Mouse (Mus musculus): ENCODE measurements around the gene Itgb5. TPM values are rescaled to one million over a fixed set of nuclear protein-coding genes. Genes with fewer than 3 reads are reported as not detected.

The Itgb5 gene
- polyA plus RNA-seq, 1 experiment: 36.7 TPM

GRCm38 (mm10) chr16:33934701-33935406 lies 105.4 kb downstream of the Itgb5 start:
- peak; percentile 95 for DNase-seq (ENCODE audit: low read depth)
- no peak for TF ChIP-seq POLR2A (IDR thresholded peaks at IDR 0.05; ENCODE audit: borderline replicate concordance, extremely low read depth, insufficient read depth, insufficient read length, poor library complexity, severe bottlenecking)
- no peak for TF ChIP-seq CTCF (IDR thresholded peaks at IDR 0.05; ENCODE audit: borderline replicate concordance, extremely low read depth, insufficient read depth, insufficient read length)

GRCm38 (mm10) chr16:33935407-33935785 lies 105.9 kb downstream of the Itgb5 start:
- DNase-seq (ENCODE audit: low read depth): no peak
- TF ChIP-seq CTCF (IDR thresholded peaks at IDR 0.05; ENCODE audit: borderline replicate concordance, extremely low read depth, insufficient read depth, insufficient read length) (no peak), POLR2A (IDR thresholded peaks at IDR 0.05; ENCODE audit: borderline replicate concordance, extremely low read depth, insufficient read depth, insufficient read length, poor library complexity, severe bottlenecking) (no peak)

GRCm38 (mm10) chr16:33936885-33937284 lies 107.4 kb downstream of the Itgb5 start:
- no peak for DNase-seq (ENCODE audit: low read depth)
- TF ChIP-seq POLR2A (IDR thresholded peaks at IDR 0.05; ENCODE audit: borderline replicate concordance, extremely low read depth, insufficient read depth, insufficient read length, poor library complexity, severe bottlenecking): no peak

GRCm38 (mm10) chr16:33937567-33937966 lies 108.1 kb downstream of the Itgb5 start:
- no peak for DNase-seq (ENCODE audit: low read depth)
- TF ChIP-seq POLR2A (IDR thresholded peaks at IDR 0.05; ENCODE audit: borderline replicate concordance, extremely low read depth, insufficient read depth, insufficient read length, poor library complexity, severe bottlenecking): no peak
- no peak for TF ChIP-seq CTCF (IDR thresholded peaks at IDR 0.05; ENCODE audit: borderline replicate concordance, extremely low read depth, insufficient read depth, insufficient read length)

- no peak for DNase-seq (ENCODE audit: low read depth)
- TF ChIP-seq CTCF (IDR thresholded peaks at IDR 0.05; ENCODE audit: borderline replicate concordance, extremely low read depth, insufficient read depth, insufficient read length): no peak
- TF ChIP-seq POLR2A (IDR thresholded peaks at IDR 0.05; ENCODE audit: borderline replicate concordance, extremely low read depth, insufficient read depth, insufficient read length, poor library complexity, severe bottlenecking): no peak
These were observed 109.1 kb downstream of the Itgb5 start for GRCm38 (mm10) chr16:33938311-33939132.

GRCm38 (mm10) chr16:33939133-33939531 lies 109.7 kb downstream of the Itgb5 start:
- no peak for DNase-seq (ENCODE audit: low read depth)
- no peak for TF ChIP-seq POLR2A (IDR thresholded peaks at IDR 0.05; ENCODE audit: borderline replicate concordance, extremely low read depth, insufficient read depth, insufficient read length, poor library complexity, severe bottlenecking)
- no peak for TF ChIP-seq CTCF (IDR thresholded peaks at IDR 0.05; ENCODE audit: borderline replicate concordance, extremely low read depth, insufficient read depth, insufficient read length)

- no peak for TF ChIP-seq POLR2A (IDR thresholded peaks at IDR 0.05; ENCODE audit: borderline replicate concordance, extremely low read depth, insufficient read depth, insufficient read length, poor library complexity, severe bottlenecking)
- TF ChIP-seq CTCF (IDR thresholded peaks at IDR 0.05; ENCODE audit: borderline replicate concordance, extremely low read depth, insufficient read depth, insufficient read length): no peak
- no peak for DNase-seq (ENCODE audit: low read depth)
These were observed 110.2 kb downstream of the Itgb5 start for GRCm38 (mm10) chr16:33939636-33940035.

- TF ChIP-seq CTCF (IDR thresholded peaks at IDR 0.05; ENCODE audit: borderline replicate concordance, extremely low read depth, insufficient read depth, insufficient read length) (no peak), POLR2A (IDR thresholded peaks at IDR 0.05; ENCODE audit: borderline replicate concordance, extremely low read depth, insufficient read depth, insufficient read length, poor library complexity, severe bottlenecking) (no peak)
- DNase-seq (ENCODE audit: low read depth): no peak
These were observed 110.6 kb downstream of the Itgb5 start for GRCm38 (mm10) chr16:33940095-33940494.

GRCm38 (mm10) chr16:33941271-33941781 lies 111.9 kb downstream of the Itgb5 start:
- TF ChIP-seq CTCF (IDR thresholded peaks at IDR 0.05; ENCODE audit: borderline replicate concordance, extremely low read depth, insufficient read depth, insufficient read length) (no peak), POLR2A (IDR thresholded peaks at IDR 0.05; ENCODE audit: borderline replicate concordance, extremely low read depth, insufficient read depth, insufficient read length, poor library complexity, severe bottlenecking) (no peak)
- peak; percentile 79 for DNase-seq (ENCODE audit: low read depth)

- no peak for TF ChIP-seq CTCF (IDR thresholded peaks at IDR 0.05; ENCODE audit: borderline replicate concordance, extremely low read depth, insufficient read depth, insufficient read length)
- no peak for TF ChIP-seq POLR2A (IDR thresholded peaks at IDR 0.05; ENCODE audit: borderline replicate concordance, extremely low read depth, insufficient read depth, insufficient read length, poor library complexity, severe bottlenecking)
- DNase-seq (ENCODE audit: low read depth): peak; percentile 44
These were observed 112.9 kb downstream of the Itgb5 start for GRCm38 (mm10) chr16:33942341-33942740.

GRCm38 (mm10) chr16:33943388-33943787 lies 113.9 kb downstream of the Itgb5 start:
- no peak for DNase-seq (ENCODE audit: low read depth)
- no peak for TF ChIP-seq CTCF (IDR thresholded peaks at IDR 0.05; ENCODE audit: borderline replicate concordance, extremely low read depth, insufficient read depth, insufficient read length)
- TF ChIP-seq POLR2A (IDR thresholded peaks at IDR 0.05; ENCODE audit: borderline replicate concordance, extremely low read depth, insufficient read depth, insufficient read length, poor library complexity, severe bottlenecking): no peak

All from brain, embryonic 14.5 days (tissue).